Mouse (Mus musculus) heart, embryonic 11.5 days (tissue): Measurements from ENCODE around the gene Znrf2. TPM values are rescaled to one million over a fixed set of nuclear protein-coding genes. Genes with fewer than 3 reads are reported as not detected.

Experiments used
- ATAC-seq: fragments of 200-750 bp; cut with Nextera tagmentation; replicated peaks from 2 replicates; pipeline ENCODE4 v1.8.0; 2017; ENCODE audit warnings: moderate library complexity; ENCODE audit not compliant: insufficient number of reproducible peaks, low FRiP score, low TSS enrichment
- H3K27ac ChIP-seq: fragments of 300-500 bp; sonication (generic); 2 replicates; pipeline ENCODE4 v1.5.1; 2014; ENCODE audit warnings: mild to moderate bottlenecking, low read depth, low read length
- H3K27me3 ChIP-seq: fragments of 300-500 bp; sonication (generic); 2 replicates; pipeline ENCODE4 v1.6.1; 2014; ENCODE audit warnings: mild to moderate bottlenecking, low read length, mixed read lengths; ENCODE audit not compliant: control insufficient read depth, insufficient read depth
- H3K36me3 ChIP-seq: fragments of 300-500 bp; sonication (generic); 2 replicates; pipeline ENCODE4 v1.6.1; 2014; ENCODE audit warnings: mild to moderate bottlenecking, low read length, moderate library complexity, mixed read lengths; ENCODE audit not compliant: control insufficient read depth, insufficient read depth
- H3K4me1 ChIP-seq: fragments of 300-500 bp; sonication (generic); 2 replicates; pipeline ENCODE4 v1.6.1; 2014; ENCODE audit warnings: low read length; ENCODE audit not compliant: control insufficient read depth, insufficient read depth
- H3K4me2 ChIP-seq: fragments of 300-500 bp; sonication (generic); 2 replicates; pipeline ENCODE4 v1.6.1; 2014; ENCODE audit warnings: mild to moderate bottlenecking, moderate library complexity
- H3K4me3 ChIP-seq: fragments of 300-500 bp; sonication (generic); 2 replicates; pipeline ENCODE4 v1.5.1; 2014; ENCODE audit warnings: low read depth, low read length
- H3K9ac ChIP-seq: fragments of 300-500 bp; sonication (generic); 2 replicates; pipeline ENCODE4 v1.6.1; 2014; ENCODE audit warnings: mild to moderate bottlenecking, low read depth, low read length, moderate library complexity
- H3K9me3 ChIP-seq: fragments of 300-500 bp; sonication (generic); replicated peaks from 2 replicates; pipeline ENCODE4 v1.6.1; 2016; ENCODE audit warnings: low read length; ENCODE audit not compliant: control insufficient read depth
- WGBS: fragments of 180-500 bp; shearing (Covaris S2); extraction: QIAGEN DNeasy Blood & Tissue Kit; methylation state at CpG from one replicate; pipeline ENCODE4 v1.1.7; 2014; ENCODE audit not compliant: insufficient replicate concordance; 5-methylcytosine and 5-hydroxymethylcytosine counted together
- polyA plus RNA-seq: library from polyadenylated mRNA; unstranded; fragments of >200 nt; fragmentation: Nextera tagmentation; extraction: Ambion mirVana; gene quantifications from 2 replicates; pipeline ENCODE4 v1.2.1, GENCODE M21; 2014

Znrf2 gene
- polyA plus RNA-seq, 1 experiment from 2014 or later, result 3.2 TPM

- no peak for ATAC-seq
These were observed 50.7 kb downstream of the Znrf2 start for GRCm38 (mm10) chr6:54867411-54867745.

GRCm38 (mm10) chr6:54873029-54873428 lies 56.3 kb downstream of the Znrf2 start:
- H3K9ac ChIP-seq, result no peak overlapping the region
- H3K9me3 ChIP-seq, result no peaks in the 10 kb centered on the region
- ATAC-seq, result no peak
- no peaks in the 10 kb centered on the region for H3K36me3 ChIP-seq
- H3K4me1 ChIP-seq, result peaks cover 4% of the 10 kb centered on the region; the same call in 1 of the 2 replicates
- no peak overlapping the region for H3K4me2 ChIP-seq
- WGBS, result 85% methylated on average over 5 of the region's 5 CpGs
- no peak overlapping the region for H3K4me3 ChIP-seq
- no peak overlapping the region for H3K27ac ChIP-seq
- H3K27me3 ChIP-seq, result no peaks in the 10 kb centered on the region

More at GRCm38 (mm10) chr6:54867411-54867745, 50.7 kb downstream of the Znrf2 start:
- H3K9ac ChIP-seq, result no peak overlapping the region
- no peak overlapping the region for H3K4me3 ChIP-seq
- H3K9me3 ChIP-seq, result no peaks in the 10 kb centered on the region
- peaks cover 6% of the 10 kb centered on the region; the same call in 1 of the 2 replicates for H3K4me1 ChIP-seq
- H3K27ac ChIP-seq, result no peak overlapping the region
- no peaks in the 10 kb centered on the region for H3K27me3 ChIP-seq
- WGBS, result 44% methylated on average over 4 of the region's 4 CpGs
- H3K4me2 ChIP-seq, result no peak overlapping the region
- H3K36me3 ChIP-seq, result no peaks in the 10 kb centered on the region

- H3K27me3 ChIP-seq, result no peaks in the 10 kb centered on the region
- no peaks in the 10 kb centered on the region for H3K36me3 ChIP-seq
- H3K9ac ChIP-seq, result no peak overlapping the region
- WGBS, result 3% methylated on average over 5 of the region's 5 CpGs
- no peaks in the 10 kb centered on the region for H3K9me3 ChIP-seq
- H3K4me3 ChIP-seq, result no peak overlapping the region
- H3K4me1 ChIP-seq, result peaks cover 4% of the 10 kb centered on the region; the same call in 1 of the 2 replicates
- peak; percentile 75; the same call in 1 of the 2 replicates for ATAC-seq
- H3K27ac ChIP-seq, result no peak overlapping the region
- peak overlapping the region; percentile 9 for H3K4me2 ChIP-seq
These were observed 60.1 kb downstream of the Znrf2 start for GRCm38 (mm10) chr6:54876782-54877181.

GRCm38 (mm10) chr6:54877651-54878050 lies 60.9 kb downstream of the Znrf2 start:
- Histone ChIP-seq H3K4me1 (peaks cover 4% of the 10 kb centered on the region; the same call in 1 of the 2 replicates), H3K9ac (no peak overlapping the region), H3K27me3 (no peaks in the 10 kb centered on the region), H3K4me3 (no peak overlapping the region), H3K4me2 (no peak overlapping the region), H3K27ac (no peak overlapping the region), H3K36me3 (no peaks in the 10 kb centered on the region), H3K9me3 (no peaks in the 10 kb centered on the region)
- 70% methylated on average over 3 of the region's 3 CpGs for WGBS
- ATAC-seq, result no peak

- Histone ChIP-seq H3K4me2 (no peak overlapping the region), H3K27me3 (no peaks in the 10 kb centered on the region), H3K4me3 (no peak overlapping the region), H3K27ac (no peak overlapping the region), H3K9ac (no peak overlapping the region), H3K4me1 (peaks cover 4% of the 10 kb centered on the region; the same call in 1 of the 2 replicates), H3K9me3 (no peaks in the 10 kb centered on the region), H3K36me3 (no peaks in the 10 kb centered on the region)
- no peak for ATAC-seq
These were observed 61.8 kb downstream of the Znrf2 start for GRCm38 (mm10) chr6:54878546-54878945.

- no peak for ATAC-seq
- Histone ChIP-seq H3K27ac (no peak overlapping the region), H3K4me1 (peaks cover 4% of the 10 kb centered on the region; the same call in 1 of the 2 replicates), H3K4me3 (no peak overlapping the region), H3K27me3 (no peaks in the 10 kb centered on the region), H3K4me2 (no peak overlapping the region), H3K9me3 (no peaks in the 10 kb centered on the region), H3K9ac (no peak overlapping the region), H3K36me3 (no peaks in the 10 kb centered on the region)
- WGBS, result 92% methylated on average over 4 of the region's 4 CpGs
These were observed 63.4 kb downstream of the Znrf2 start for GRCm38 (mm10) chr6:54880086-54880485.

GRCm38 (mm10) chr6:54883424-54883823 lies 66.7 kb downstream of the Znrf2 start:
- no peak for ATAC-seq
- 76% methylated on average over 2 of the region's 2 CpGs for WGBS
- H3K4me3 ChIP-seq, result no peak overlapping the region

GRCm38 (mm10) chr6:54886195-54886594 lies 69.5 kb downstream of the Znrf2 start:
- WGBS, result 78% methylated on average over 7 of the region's 7 CpGs
- ATAC-seq, result no peak
- Histone ChIP-seq H3K27me3 (no peaks in the 10 kb centered on the region), H3K4me2 (no peak overlapping the region), H3K9me3 (no peaks in the 10 kb centered on the region), H3K4me3 (no peak overlapping the region), H3K4me1 (no peaks in the 10 kb centered on the region; the same call in 1 of the 2 replicates), H3K36me3 (no peaks in the 10 kb centered on the region), H3K27ac (no peak overlapping the region), H3K9ac (no peak overlapping the region)

More at GRCm38 (mm10) chr6:54883424-54883823, 66.7 kb downstream of the Znrf2 start:
- H3K27ac ChIP-seq, result no peak overlapping the region
- no peak overlapping the region for H3K9ac ChIP-seq
- H3K4me1 ChIP-seq, result no peaks in the 10 kb centered on the region; the same call in 1 of the 2 replicates
- no peaks in the 10 kb centered on the region for H3K36me3 ChIP-seq
- H3K27me3 ChIP-seq, result no peaks in the 10 kb centered on the region
- H3K4me2 ChIP-seq, result no peak overlapping the region
- H3K9me3 ChIP-seq, result no peaks in the 10 kb centered on the region

- no peaks in the 10 kb centered on the region for H3K27me3 ChIP-seq
- 86% methylated on average over 9 of the region's 9 CpGs for WGBS
- H3K27ac ChIP-seq, result no peak overlapping the region
- no peaks in the 10 kb centered on the region for H3K9me3 ChIP-seq
- H3K9ac ChIP-seq, result no peak overlapping the region
- H3K4me3 ChIP-seq, result no peak overlapping the region
- no peak overlapping the region for H3K4me2 ChIP-seq
- no peak for ATAC-seq
- no peaks in the 10 kb centered on the region for H3K36me3 ChIP-seq
- no peaks in the 10 kb centered on the region; the same call in 1 of the 2 replicates for H3K4me1 ChIP-seq
These were observed 73.5 kb downstream of the Znrf2 start for GRCm38 (mm10) chr6:54890221-54890620.
